Mouse (Mus musculus) ES-E14 (cell line): ENCODE measurements around the gene Hadhb.

Experiments used
- CHD2 ChIP-seq: IDR thresholded peaks from 2 replicates; pipeline ENCODE4 v1.6.1; 2014; ENCODE audit warnings: mild to moderate bottlenecking, low read depth, low read length, inconsistent platforms
- HCFC1 ChIP-seq: IDR thresholded peaks from 2 replicates; pipeline ENCODE4 v1.6.1; 2012; ENCODE audit warnings: low read length, inconsistent platforms, borderline replicate concordance; ENCODE audit not compliant: insufficient read depth
- MAFK ChIP-seq: IDR thresholded peaks from 2 replicates; pipeline ENCODE4 v1.6.1; 2014; ENCODE audit warnings: mild to moderate bottlenecking, low read depth, low read length, inconsistent platforms; ENCODE audit not compliant: insufficient read depth
- ZNF384 ChIP-seq: IDR thresholded peaks from 2 replicates; pipeline ENCODE4 v1.6.1; 2012; ENCODE audit warnings: low read depth, low read length, inconsistent platforms

GRCm38 (mm10) chr5:30155821-30156629 lies 977 bp downstream of the Hadhb start:
- no peak for TF ChIP-seq CHD2
- TF ChIP-seq MAFK: no peak
- TF ChIP-seq ZNF384: no peak
- TF ChIP-seq HCFC1: no peak
